Mouse (Mus musculus) testis, adult 2 months (tissue): ENCODE measurements around the gene Osgin1. TPM values are rescaled to one million over a fixed set of nuclear protein-coding genes. Genes with fewer than 3 reads are reported as not detected.

Experiments used
- H3K27ac ChIP-seq: fragments of 200-500 bp; 2 replicates; pipeline ENCODE4 v1.5.1; 2012; ENCODE audit warnings: low read depth, low read length; ENCODE audit not compliant: control insufficient read depth, insufficient read depth
- H3K27me3 ChIP-seq: fragments of 200-500 bp; 2 replicates; pipeline ENCODE4 v1.6.1; 2012; ENCODE audit warnings: mild to moderate bottlenecking, low read length, moderate library complexity; ENCODE audit not compliant: control insufficient read depth, insufficient read depth
- H3K36me3 ChIP-seq: fragments of 200-500 bp; 2 replicates; pipeline ENCODE4 v1.6.1; 2012; ENCODE audit warnings: mild to moderate bottlenecking, low read length; ENCODE audit not compliant: control insufficient read depth, insufficient read depth
- H3K4me1 ChIP-seq: fragments of 200-500 bp; 2 replicates; pipeline ENCODE4 v1.6.1; 2012; ENCODE audit warnings: low read length; ENCODE audit not compliant: control insufficient read depth, insufficient read depth
- H3K4me3 ChIP-seq: fragments of 200-500 bp; 2 replicates; pipeline ENCODE4 v1.5.1; 2012; ENCODE audit warnings: low read depth, mild to moderate bottlenecking, low read length, moderate library complexity, mixed read lengths; ENCODE audit not compliant: control insufficient read depth
- CTCF ChIP-seq: fragments of 200-500 bp; IDR thresholded peaks from 2 replicates; pipeline ENCODE4 v1.5.1; 2012; ENCODE audit warnings: low read depth, mild to moderate bottlenecking, inconsistent platforms, low read length, moderate library complexity; ENCODE audit not compliant: control insufficient read depth, insufficient read depth, insufficient replicate concordance
- POLR2A ChIP-seq: fragments of 200-500 bp; IDR thresholded peaks from 2 replicates; pipeline ENCODE4 v1.6.1; 2012; ENCODE audit warnings: low read depth, mild to moderate bottlenecking, inconsistent platforms, low read length, moderate library complexity; ENCODE audit not compliant: control insufficient read depth
- polyA plus RNA-seq: library from polyadenylated mRNA; depleted of rRNA; stranded (reverse); fragments of >200 nt; gene quantifications from 2 replicates; pipeline ENCODE4 v1.2.3, GENCODE M21; 2012

Osgin1 gene
- polyA plus RNA-seq, 1 experiment: 440 TPM

GRCm38 (mm10) chr8:119398558-119398957, 35.4 kb upstream of the Osgin1 start:
- no peaks in the 10 kb centered on the region for H3K36me3 ChIP-seq
- TF ChIP-seq POLR2A (no peak), CTCF (no peak)
- H3K27me3 ChIP-seq: no peaks in the 10 kb centered on the region
- H3K4me1 ChIP-seq: peaks cover 8% of the 10 kb centered on the region
- no peak overlapping the region for H3K4me3 ChIP-seq
- H3K27ac ChIP-seq: no peak overlapping the region

- TF ChIP-seq CTCF (no peak), POLR2A (no peak)
- Histone ChIP-seq H3K27me3 (no peaks in the 10 kb centered on the region), H3K4me3 (no peak overlapping the region), H3K4me1 (peaks cover 5% of the 10 kb centered on the region), H3K36me3 (no peaks in the 10 kb centered on the region), H3K27ac (no peak overlapping the region)
These were observed 34.7 kb upstream of the Osgin1 start for GRCm38 (mm10) chr8:119399255-119399654.

GRCm38 (mm10) chr8:119400122-119400671, 33.7 kb upstream of the Osgin1 start:
- Histone ChIP-seq H3K4me3 (no peak overlapping the region), H3K27ac (no peak overlapping the region), H3K27me3 (no peaks in the 10 kb centered on the region), H3K4me1 (peaks cover 3% of the 10 kb centered on the region), H3K36me3 (no peaks in the 10 kb centered on the region)
- TF ChIP-seq POLR2A (no peak), CTCF (no peak)

- no peaks in the 10 kb centered on the region for H3K4me1 ChIP-seq
These were observed 33.0 kb upstream of the Osgin1 start for GRCm38 (mm10) chr8:119400904-119401303.

GRCm38 (mm10) chr8:119403912-119404311, 30.0 kb upstream of the Osgin1 start:
- no peaks in the 10 kb centered on the region for H3K4me1 ChIP-seq
- H3K27me3 ChIP-seq: no peaks in the 10 kb centered on the region
- H3K36me3 ChIP-seq: no peaks in the 10 kb centered on the region; the same call in 1 of the 2 replicates
- TF ChIP-seq POLR2A (no peak), CTCF (no peak)
- H3K4me3 ChIP-seq: no peak overlapping the region
- no peak overlapping the region for H3K27ac ChIP-seq

More at GRCm38 (mm10) chr8:119400904-119401303, 33.0 kb upstream of the Osgin1 start:
- H3K27ac ChIP-seq: no peak overlapping the region
- no peak overlapping the region for H3K4me3 ChIP-seq
- TF ChIP-seq POLR2A: no peak
- TF ChIP-seq CTCF: no peak
- H3K36me3 ChIP-seq: no peaks in the 10 kb centered on the region
- no peaks in the 10 kb centered on the region for H3K27me3 ChIP-seq

- Histone ChIP-seq H3K27me3 (no peaks in the 10 kb centered on the region), H3K4me3 (no peak overlapping the region), H3K27ac (no peak overlapping the region), H3K36me3 (no peaks in the 10 kb centered on the region; the same call in 1 of the 2 replicates), H3K4me1 (no peaks in the 10 kb centered on the region)
- no peak for TF ChIP-seq CTCF
These were observed 29.3 kb upstream of the Osgin1 start for GRCm38 (mm10) chr8:119404648-119405047.

- Histone ChIP-seq H3K4me3 (no peak overlapping the region), H3K4me1 (peaks cover 4% of the 10 kb centered on the region), H3K36me3 (no peaks in the 10 kb centered on the region; the same call in none of the 2 replicates), H3K27ac (no peak overlapping the region), H3K27me3 (no peaks in the 10 kb centered on the region)
- TF ChIP-seq POLR2A (no peak), CTCF (no peak)
These were observed 25.6 kb upstream of the Osgin1 start for GRCm38 (mm10) chr8:119408311-119408710.

GRCm38 (mm10) chr8:119412037-119412734, 21.7 kb upstream of the Osgin1 start:
- TF ChIP-seq POLR2A (no peak), CTCF (no peak)
- Histone ChIP-seq H3K4me3 (no peak overlapping the region), H3K4me1 (peaks cover 4% of the 10 kb centered on the region)

More at GRCm38 (mm10) chr8:119412037-119412734, 21.7 kb upstream of the Osgin1 start:
- Histone ChIP-seq H3K27ac (no peak overlapping the region), H3K36me3 (no peaks in the 10 kb centered on the region; the same call in none of the 2 replicates), H3K27me3 (no peaks in the 10 kb centered on the region)
